Mouse (Mus musculus) embryonic facial prominence, embryonic 13.5 days (tissue): ENCODE data around the gene Rnf169. TPM values are rescaled to one million over a fixed set of nuclear protein-coding genes. Genes with fewer than 3 reads are reported as not detected.
A peak's percentile ranks its signal among the peaks of the same experiment; 100 is the strongest.

Experiments used
- ATAC-seq: fragments of 200-750 bp; cut with Nextera tagmentation; 2 replicates; pipeline ENCODE4 v1.8.0; 2017; ENCODE audit warnings: low read depth; ENCODE audit not compliant: insufficient number of reproducible peaks, insufficient read depth, low FRiP score, low TSS enrichment
- H3K27ac ChIP-seq: fragments of 300-500 bp; sonication (generic); 2 replicates; pipeline ENCODE4 v1.5.1; 2015; ENCODE audit warnings: moderate library complexity, mild to moderate bottlenecking, inconsistent platforms
- H3K27me3 ChIP-seq: fragments of 300-500 bp; sonication (generic); 2 replicates; pipeline ENCODE4 v1.6.1; 2015; ENCODE audit warnings: mild to moderate bottlenecking, inconsistent platforms
- H3K36me3 ChIP-seq: fragments of 300-500 bp; sonication (generic); 2 replicates; pipeline ENCODE4 v1.6.1; 2015; ENCODE audit warnings: mild to moderate bottlenecking, inconsistent platforms
- H3K4me1 ChIP-seq: fragments of 300-500 bp; sonication (generic); 2 replicates; pipeline ENCODE4 v1.6.1; 2015; ENCODE audit warnings: inconsistent platforms
- H3K4me2 ChIP-seq: fragments of 300-500 bp; sonication (generic); 2 replicates; pipeline ENCODE4 v1.6.1; 2015; ENCODE audit warnings: moderate library complexity, mild to moderate bottlenecking, inconsistent platforms
- H3K4me3 ChIP-seq: fragments of 300-500 bp; sonication (generic); 2 replicates; pipeline ENCODE4 v1.5.1; 2015; ENCODE audit warnings: mild to moderate bottlenecking, inconsistent platforms
- H3K9ac ChIP-seq: fragments of 300-500 bp; sonication (generic); 2 replicates; pipeline ENCODE4 v1.6.1; 2015; ENCODE audit warnings: mild to moderate bottlenecking, inconsistent platforms
- H3K9me3 ChIP-seq: fragments of 300-500 bp; sonication (generic); 2 replicates; pipeline ENCODE4 v1.6.1; 2016; ENCODE audit warnings: inconsistent platforms
- WGBS: fragments of 180-500 bp; shearing (Covaris S2); methylation state at CpG from one replicate; pipeline ENCODE4 v1.1.7; 2015; ENCODE audit warnings: mixed read lengths; 5-methylcytosine and 5-hydroxymethylcytosine counted together
- polyA plus RNA-seq: library from polyadenylated mRNA; unstranded; fragments of >200 nt; fragmentation: Nextera tagmentation; extraction: Ambion mirVana; gene quantifications from 2 replicates; pipeline ENCODE4 v1.2.1, GENCODE M21; 2015

Rnf169 gene
- polyA plus RNA-seq, 1 experiment from 2014 or later, result 6.6 TPM

DNA sequence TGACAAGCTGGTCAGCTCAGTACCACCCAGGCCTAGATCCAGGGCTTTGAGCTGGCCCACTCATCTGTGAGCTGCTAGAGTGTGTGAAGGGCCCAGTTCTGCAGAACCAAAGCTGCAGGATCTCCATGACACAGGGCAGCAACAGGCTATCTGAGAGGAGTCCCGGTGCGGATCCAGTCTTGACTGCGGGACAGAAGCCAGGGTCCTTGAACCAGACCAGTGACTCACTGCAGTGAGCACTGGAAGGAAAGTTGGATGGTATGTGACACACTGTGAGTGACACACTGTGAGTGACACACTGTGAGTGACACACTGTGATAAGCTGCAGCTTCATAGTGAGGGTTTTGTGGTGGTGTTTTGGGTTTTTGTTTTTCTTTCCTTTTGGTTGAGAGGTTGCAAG, 35.7 kb downstream of the Rnf169 start:
- H3K9ac ChIP-seq, result no peak overlapping the region
- H3K36me3 ChIP-seq, result peaks cover 84% of the 10 kb centered on the region
- H3K4me2 ChIP-seq, result no peak overlapping the region
- 98% methylated on average over 3 of the region's 3 CpGs for WGBS
- no peak; the same call in 1 of the 2 replicates for ATAC-seq
- H3K4me1 ChIP-seq, result no peaks in the 10 kb centered on the region
- H3K27me3 ChIP-seq, result no peaks in the 10 kb centered on the region
- H3K27ac ChIP-seq, result no peak overlapping the region
- 0 out of 2 replicates have a peak, but pooled peaks cover 4% of the 10 kb centered on the region for H3K9me3 ChIP-seq
- no peak overlapping the region for H3K4me3 ChIP-seq

DNA sequence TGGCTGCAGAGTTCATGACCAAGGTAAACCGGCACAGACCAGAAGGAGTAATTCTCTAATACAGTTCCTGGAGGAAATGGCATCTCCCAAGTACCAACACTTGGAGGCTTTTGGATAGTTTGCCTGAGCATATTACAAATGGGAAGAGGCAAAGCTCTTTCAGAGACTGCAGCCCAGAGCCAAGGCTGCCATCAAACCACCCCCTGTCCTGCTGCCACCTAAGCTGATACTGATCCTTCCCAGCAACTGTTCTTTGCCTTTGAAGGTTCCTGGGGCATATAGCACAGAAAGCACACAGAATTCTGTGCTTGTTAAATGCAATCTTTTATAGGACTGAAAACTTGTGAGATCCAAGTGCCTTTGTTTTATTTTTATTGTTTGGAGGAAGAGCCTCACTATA, 39.6 kb downstream of the Rnf169 start:
- WGBS, result 94% methylated on average over 1 of the region's 1 CpGs
- Histone ChIP-seq H3K4me1 (no peaks in the 10 kb centered on the region), H3K27ac (no peak overlapping the region), H3K4me3 (no peak overlapping the region), H3K9me3 (no peaks in the 10 kb centered on the region), H3K9ac (no peak overlapping the region), H3K4me2 (no peak overlapping the region), H3K27me3 (no peaks in the 10 kb centered on the region), H3K36me3 (peaks cover 82% of the 10 kb centered on the region)
- no peak for ATAC-seq

DNA sequence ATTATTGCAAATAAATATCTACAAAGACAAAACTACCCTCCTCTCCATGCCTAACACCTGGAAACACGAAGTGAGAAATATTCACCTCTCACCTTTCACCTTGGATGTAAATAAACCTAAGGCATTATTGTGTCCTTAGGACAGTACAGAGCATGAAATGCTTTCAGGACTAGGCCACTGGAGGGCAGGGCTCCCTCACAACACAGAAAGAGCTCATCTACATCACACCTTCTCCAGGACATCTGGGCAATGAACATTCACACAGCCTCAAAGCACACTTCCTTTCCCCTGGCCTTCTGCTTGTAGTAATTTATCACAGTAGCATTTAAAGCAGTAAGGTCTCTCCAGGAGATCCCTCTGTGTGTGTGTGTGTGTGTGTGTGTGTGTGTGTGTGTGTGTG, 44.5 kb downstream of the Rnf169 start:
- Histone ChIP-seq H3K4me1 (no peaks in the 10 kb centered on the region), H3K27ac (no peak overlapping the region), H3K4me3 (no peak overlapping the region), H3K4me2 (no peak overlapping the region), H3K9me3 (no peaks in the 10 kb centered on the region), H3K27me3 (no peaks in the 10 kb centered on the region), H3K36me3 (peaks cover 80% of the 10 kb centered on the region), H3K9ac (no peak overlapping the region)
- WGBS, result 80% methylated on average over 1 of the region's 1 CpGs
- ATAC-seq, result no peak

DNA sequence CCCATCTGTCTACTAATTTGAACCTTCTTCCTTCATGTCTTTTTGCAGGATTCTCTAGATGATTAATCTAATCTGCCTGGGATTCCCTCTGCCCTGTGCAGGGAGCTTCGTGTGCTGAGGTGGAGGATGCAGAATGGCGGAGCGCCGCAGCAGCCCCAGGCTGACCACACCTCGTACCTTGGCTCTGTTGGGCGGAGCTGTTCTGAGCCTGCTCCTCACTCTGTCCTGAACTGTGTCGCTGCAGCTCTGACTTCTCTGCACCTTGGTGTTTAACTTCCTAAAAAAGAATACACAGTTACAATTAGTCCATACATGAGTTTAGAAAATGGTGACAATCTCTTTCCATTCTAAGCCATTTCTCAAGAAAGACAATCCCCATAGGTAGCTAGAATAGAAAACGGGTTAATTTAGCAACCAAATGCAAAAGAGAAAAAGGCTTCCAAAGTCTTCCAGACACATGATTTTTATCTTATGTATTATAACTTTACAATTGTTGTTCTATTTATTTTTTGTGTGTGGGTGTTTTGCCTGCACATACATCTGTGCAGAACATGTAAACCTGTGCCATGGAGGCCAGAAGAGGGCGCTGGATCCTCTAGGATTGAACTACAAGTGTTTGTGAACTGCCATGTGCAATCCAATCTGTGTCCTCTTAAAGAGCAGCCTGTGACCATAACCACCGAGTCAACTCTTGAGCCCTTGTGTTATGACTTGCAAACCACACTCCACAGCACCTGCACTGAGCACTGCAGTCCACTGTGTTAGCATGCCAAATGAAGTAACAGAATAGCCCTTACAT, 53.1 kb downstream of the Rnf169 start:
- ATAC-seq, result no peak
- H3K9me3 ChIP-seq, result no peaks in the 10 kb centered on the region
- H3K36me3 ChIP-seq, result peaks cover 66% of the 10 kb centered on the region
- no peak overlapping the region for H3K27ac ChIP-seq
- WGBS, result 73% methylated on average over 10 of the region's 10 CpGs
- H3K4me3 ChIP-seq, result no peak overlapping the region
- no peak overlapping the region for H3K9ac ChIP-seq
- H3K27me3 ChIP-seq, result no peaks in the 10 kb centered on the region
- no peaks in the 10 kb centered on the region for H3K4me1 ChIP-seq
- no peak overlapping the region for H3K4me2 ChIP-seq

DNA sequence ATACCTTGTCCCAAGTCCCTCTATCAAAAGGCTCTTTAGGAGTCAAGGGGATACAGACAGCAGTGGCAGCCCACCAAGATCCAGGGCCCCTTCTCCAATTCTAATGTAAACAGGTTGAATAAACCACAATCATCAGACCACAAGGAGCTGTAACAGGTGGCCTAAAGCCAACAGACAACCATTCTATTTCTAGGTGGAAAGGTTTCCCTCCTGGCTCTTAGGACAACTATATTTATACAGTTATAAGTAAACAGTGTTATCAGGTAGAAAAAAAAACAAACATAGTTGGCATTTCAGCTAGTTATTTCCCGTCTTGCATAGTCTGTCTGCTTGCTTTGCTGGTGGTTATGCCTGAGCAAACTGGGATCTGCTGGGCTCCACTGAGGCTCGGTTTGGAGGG, 59.8 kb downstream of the Rnf169 start:
- Histone ChIP-seq H3K9me3 (no peaks in the 10 kb centered on the region), H3K4me2 (no peak overlapping the region), H3K4me3 (no peak overlapping the region), H3K4me1 (peaks cover 19% of the 10 kb centered on the region), H3K27ac (no peak overlapping the region), H3K36me3 (peaks cover 52% of the 10 kb centered on the region), H3K9ac (no peak overlapping the region), H3K27me3 (peaks cover 41% of the 10 kb centered on the region)
- 90% methylated on average over 2 of the region's 2 CpGs for WGBS
- no peak for ATAC-seq

DNA sequence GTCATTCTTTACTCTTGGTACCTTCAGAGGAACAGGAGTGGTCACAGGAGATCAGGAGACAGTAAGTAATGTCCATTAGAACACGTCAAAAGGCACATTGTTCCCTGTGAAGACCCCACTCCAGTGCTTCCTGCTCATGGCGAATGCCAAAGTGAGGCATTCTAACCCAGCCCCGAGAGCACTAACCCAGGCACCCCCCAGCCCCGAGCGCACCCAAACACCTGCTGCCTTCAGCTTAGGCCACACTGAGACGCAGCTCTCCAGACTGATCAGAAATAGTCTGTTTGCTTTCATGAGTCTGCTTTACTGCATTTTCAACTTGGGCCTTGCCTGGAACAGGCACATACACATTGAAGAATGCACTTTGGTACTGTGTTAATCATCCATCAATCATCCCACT, 60.3 kb downstream of the Rnf169 start:
- 91% methylated on average over 6 of the region's 6 CpGs for WGBS
- H3K9me3 ChIP-seq, result no peaks in the 10 kb centered on the region
- H3K4me2 ChIP-seq, result no peak overlapping the region
- no peak overlapping the region for H3K9ac ChIP-seq
- peaks cover 41% of the 10 kb centered on the region for H3K27me3 ChIP-seq
- H3K4me3 ChIP-seq, result no peak overlapping the region
- no peak for ATAC-seq
- peaks cover 48% of the 10 kb centered on the region for H3K36me3 ChIP-seq
- H3K27ac ChIP-seq, result no peak overlapping the region
- H3K4me1 ChIP-seq, result peaks cover 19% of the 10 kb centered on the region

DNA sequence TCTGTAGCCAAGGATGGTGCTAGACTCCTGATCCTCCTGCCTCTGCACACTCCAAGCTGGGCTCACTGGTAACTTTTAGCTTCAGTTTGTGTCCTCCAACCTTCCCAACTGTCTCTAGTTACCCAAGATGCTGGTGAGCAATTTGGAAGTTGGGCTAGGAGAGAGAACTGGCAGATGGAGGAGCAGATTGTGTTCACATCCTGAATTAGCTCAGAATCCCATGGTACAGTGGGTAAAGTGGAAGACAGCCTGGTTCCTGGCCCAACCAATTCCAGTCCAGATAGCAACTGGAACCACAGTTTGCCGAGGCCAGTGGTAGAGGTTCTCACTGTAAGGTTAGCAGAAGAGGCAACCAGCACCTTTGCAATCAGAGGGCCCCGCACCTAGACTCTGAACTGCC, 61.1 kb downstream of the Rnf169 start:
- WGBS, result 93% methylated on average over 2 of the region's 2 CpGs
- no peak overlapping the region for H3K4me2 ChIP-seq
- H3K27ac ChIP-seq, result no peak overlapping the region
- peaks cover 19% of the 10 kb centered on the region for H3K4me1 ChIP-seq
- no peaks in the 10 kb centered on the region for H3K9me3 ChIP-seq
- peaks cover 41% of the 10 kb centered on the region for H3K27me3 ChIP-seq
- H3K36me3 ChIP-seq, result peaks cover 40% of the 10 kb centered on the region
- no peak for ATAC-seq
- no peak overlapping the region for H3K9ac ChIP-seq
- no peak overlapping the region for H3K4me3 ChIP-seq

DNA sequence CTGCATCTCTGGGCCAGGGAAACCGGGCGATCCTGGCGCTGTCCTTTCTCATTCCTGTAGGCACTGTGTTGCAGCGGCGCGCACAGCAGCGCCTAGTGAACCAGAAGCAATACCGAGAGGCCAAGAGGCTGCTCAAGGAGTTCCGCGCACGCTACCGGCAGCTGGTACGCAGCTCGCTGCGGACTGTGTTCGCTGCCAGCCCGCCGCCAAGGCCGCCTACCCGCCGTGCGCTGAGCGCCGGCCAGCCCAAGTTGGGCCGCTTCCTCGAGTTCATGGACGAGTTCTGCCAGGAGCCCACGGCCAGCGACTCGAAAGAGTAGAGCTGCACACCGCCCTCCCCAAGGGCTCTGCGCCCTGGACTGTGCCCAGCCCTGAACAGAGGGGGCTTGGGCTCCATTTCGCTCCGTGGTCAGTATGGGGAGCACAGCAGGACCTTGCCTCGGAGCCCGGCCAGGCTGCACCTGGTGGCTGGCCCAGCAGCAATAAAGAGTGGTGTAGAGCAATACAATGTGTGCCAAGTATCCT, 62.9 kb downstream of the Rnf169 start:
- ATAC-seq, result 0 out of 2 replicates have a peak, but pooled peaks have one; percentile 2
- no peaks in the 10 kb centered on the region for H3K9me3 ChIP-seq
- peaks cover 41% of the 10 kb centered on the region for H3K27me3 ChIP-seq
- H3K4me2 ChIP-seq, result peak overlapping the region; percentile 76
- no peak overlapping the region for H3K27ac ChIP-seq
- 3% methylated on average over 36 of the region's 36 CpGs for WGBS
- peaks cover 23% of the 10 kb centered on the region for H3K36me3 ChIP-seq
- peak overlapping the region; percentile 39 for H3K4me3 ChIP-seq
- H3K9ac ChIP-seq, result peak overlapping the region; percentile 64
- peaks cover 19% of the 10 kb centered on the region for H3K4me1 ChIP-seq

DNA sequence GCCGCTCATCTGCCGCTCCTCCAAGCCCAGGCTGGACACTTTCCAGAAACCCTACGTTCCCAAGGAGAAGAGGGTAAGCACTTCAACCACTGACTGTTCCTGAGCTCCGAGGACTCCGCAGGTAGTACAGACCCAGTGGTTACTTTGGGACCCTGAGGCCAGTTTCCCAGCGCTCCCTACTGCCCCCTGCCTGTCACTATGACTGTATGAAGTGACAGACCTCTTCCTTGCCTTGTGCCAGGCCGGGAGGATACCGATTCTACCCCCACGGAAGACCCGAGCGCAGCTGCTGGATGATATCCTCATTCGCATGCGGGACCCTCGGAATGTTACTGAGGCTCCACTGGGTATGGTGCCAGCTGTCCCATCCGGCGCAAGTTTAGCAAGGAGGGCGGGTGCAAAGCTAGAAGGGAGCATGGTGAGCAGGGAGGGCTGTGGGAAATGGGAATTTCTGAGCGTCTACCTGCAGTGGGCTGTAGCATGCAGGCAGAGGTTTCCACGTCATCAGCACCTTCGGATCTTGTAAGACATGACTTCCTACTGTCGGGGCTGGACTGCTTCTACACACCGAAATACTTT, 63.4 kb downstream of the Rnf169 start:
- WGBS, result 4% methylated on average over 22 of the region's 22 CpGs

DNA sequence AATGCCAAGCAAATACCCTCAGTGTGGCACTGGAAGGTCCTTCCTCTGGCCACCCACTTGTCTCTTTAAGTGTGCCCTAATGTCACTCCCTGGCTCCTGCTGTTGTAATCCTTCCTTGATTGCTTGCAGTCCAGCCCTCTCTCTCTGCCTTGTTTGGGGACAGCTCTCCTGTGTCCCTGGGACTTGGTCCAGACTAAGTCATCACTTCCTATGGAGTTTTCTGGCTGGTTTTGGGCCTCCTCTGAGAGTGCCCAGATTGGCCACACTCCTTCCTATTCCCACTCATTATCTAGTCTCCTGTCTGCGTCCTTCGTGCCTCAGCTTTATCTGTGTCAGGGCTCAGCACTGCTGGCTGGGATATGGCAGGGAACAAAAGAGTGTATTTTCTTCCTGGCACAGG, 64.7 kb downstream of the Rnf169 start:
- Histone ChIP-seq H3K9me3 (peaks cover 3% of the 10 kb centered on the region; the same call in 1 of the 2 replicates), H3K27ac (no peak overlapping the region), H3K4me2 (no peak overlapping the region), H3K36me3 (peaks cover 14% of the 10 kb centered on the region; the same call in 1 of the 2 replicates), H3K4me3 (no peak overlapping the region), H3K9ac (no peak overlapping the region), H3K27me3 (peaks cover 41% of the 10 kb centered on the region), H3K4me1 (peaks cover 19% of the 10 kb centered on the region)
- no peak for ATAC-seq
- 74% methylated on average over 2 of the region's 2 CpGs for WGBS

More for the DNA sequence above, 63.4 kb downstream of the Rnf169 start:
- Histone ChIP-seq H3K9ac (peak overlapping the region; percentile 64), H3K4me3 (peak overlapping the region; percentile 39), H3K9me3 (no peaks in the 10 kb centered on the region), H3K36me3 (peaks cover 20% of the 10 kb centered on the region), H3K27ac (no peak overlapping the region), H3K4me2 (peak overlapping the region; percentile 76), H3K27me3 (peaks cover 41% of the 10 kb centered on the region), H3K4me1 (peaks cover 19% of the 10 kb centered on the region)
- ATAC-seq, result no peak

DNA sequence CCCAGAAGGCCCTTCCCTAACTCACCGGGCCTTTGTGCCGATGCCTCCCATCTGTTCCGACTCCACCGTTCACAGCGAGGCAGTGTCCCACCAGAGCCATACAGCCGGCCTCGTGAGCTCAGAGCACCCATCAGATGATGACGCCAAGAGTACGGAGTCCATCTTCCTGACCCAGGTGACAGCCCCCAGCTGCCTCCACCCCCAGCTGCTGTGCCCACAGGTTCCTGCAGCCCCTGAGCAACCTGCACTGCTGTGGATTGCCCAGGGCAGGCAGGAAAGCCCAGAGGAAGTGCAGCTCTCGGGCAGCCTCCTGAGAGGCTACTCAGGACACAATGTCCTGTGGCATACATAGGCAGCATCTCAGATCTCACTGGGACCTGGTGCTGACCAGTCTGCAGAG, 65.9 kb downstream of the Rnf169 start:
- ATAC-seq, result no peak
- 82% methylated on average over 10 of the region's 10 CpGs for WGBS
- Histone ChIP-seq H3K27ac (no peak overlapping the region), H3K4me3 (no peak overlapping the region), H3K36me3 (peaks cover 4% of the 10 kb centered on the region; the same call in 1 of the 2 replicates), H3K4me2 (no peak overlapping the region), H3K27me3 (peaks cover 39% of the 10 kb centered on the region), H3K9me3 (peaks cover 6% of the 10 kb centered on the region; the same call in 1 of the 2 replicates), H3K4me1 (peaks cover 19% of the 10 kb centered on the region), H3K9ac (no peak overlapping the region)

DNA sequence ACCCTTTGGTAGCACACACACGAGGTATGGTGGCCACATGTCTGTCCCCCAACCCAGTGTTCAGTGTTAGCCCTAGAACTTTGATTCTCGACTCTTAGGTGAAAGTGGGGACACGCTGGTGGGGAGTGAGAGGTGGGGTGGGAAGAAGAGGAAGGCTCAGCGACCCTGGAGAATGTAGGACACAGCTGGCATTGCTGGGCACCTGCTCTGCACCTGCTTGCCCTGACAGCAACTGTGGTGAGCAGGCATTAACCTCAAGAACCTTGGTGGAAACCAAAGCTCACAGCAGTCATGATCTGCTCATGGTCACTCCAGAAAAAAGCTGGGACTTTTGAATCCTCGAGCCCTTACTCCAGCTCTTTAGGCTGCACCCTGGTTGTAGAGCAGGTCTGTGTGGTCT, 69.2 kb downstream of the Rnf169 start:
- H3K9me3 ChIP-seq, result peaks cover 6% of the 10 kb centered on the region; the same call in 1 of the 2 replicates
- no peak overlapping the region for H3K4me3 ChIP-seq
- peaks cover 6% of the 10 kb centered on the region for H3K27me3 ChIP-seq
- no peak overlapping the region for H3K4me2 ChIP-seq
- 70% methylated on average over 5 of the region's 5 CpGs for WGBS
- no peak for ATAC-seq
- H3K9ac ChIP-seq, result no peak overlapping the region
- H3K4me1 ChIP-seq, result no peaks in the 10 kb centered on the region; the same call in 1 of the 2 replicates
- H3K27ac ChIP-seq, result no peak overlapping the region
- no peaks in the 10 kb centered on the region for H3K36me3 ChIP-seq
